Mouse (Mus musculus) embryonic facial prominence, embryonic 10.5 days (tissue): ENCODE data around the gene Pex3. TPM values are rescaled to one million over a fixed set of nuclear protein-coding genes. Genes with fewer than 3 reads are reported as not detected.

Experiments
- polyA plus RNA-seq: library from polyadenylated mRNA; unstranded; fragments of >200 nt; fragmentation: Nextera tagmentation; extraction: Ambion mirVana; gene quantifications from 2 replicates; pipeline ENCODE4 v1.2.1, GENCODE M21; 2016

The Pex3 gene
- polyA plus RNA-seq, 1 experiment from 2014 or later, result 19.8 TPM

Other genes starting within 250 kb of the Pex3 start
- 16.8 and 18.3 TPM in 2 replicates for gene Phactr2, start 78.7 kb downstream of the Pex3 start, polyA plus RNA-seq
- 27.0 and 27.1 TPM in 2 replicates for gene Fuca2, start 53.6 kb downstream of the Pex3 start, polyA plus RNA-seq
- gene Adat2, start 248 bp downstream of the Pex3 start, polyA plus RNA-seq, result 5.2 and 6.1 TPM in 2 replicates